Mouse (Mus musculus): Measurements from ENCODE around the gene Kazn.

GRCm38 (mm10) chr4:142164386-142164785 lies 74.8 kb downstream of the Kazn start:
- TF ChIP-seq CTCF (IDR thresholded peaks at IDR 0.05; ENCODE audit: extremely low read depth, insufficient read depth, low read length) (no peak), POLR2A (IDR thresholded peaks at IDR 0.05; ENCODE audit: extremely low read depth, insufficient read depth, low read length) (no peak)

Measured in cortical plate, adult 2 months (tissue).